Mouse (Mus musculus) kidney, embryonic 15.5 days (tissue): ENCODE results near the gene Scyl2. TPM values are rescaled to one million over a fixed set of nuclear protein-coding genes. Genes with fewer than 3 reads are reported as not detected.
"Not testable (repeated sequence)": the region's sequence is repeated elsewhere in the genome, so short reads cannot be mapped to it uniquely, and the experiment has no call there.

Source experiments
- ATAC-seq: fragments of 200-750 bp; cut with Nextera tagmentation; replicated peaks from 2 replicates; pipeline ENCODE4 v1.8.0; 2017; ENCODE audit warnings: moderate TSS enrichment; ENCODE audit not compliant: low FRiP score
- H3K27ac ChIP-seq: fragments of 300-500 bp; sonication (generic); 2 replicates; pipeline ENCODE4 v1.5.1; 2015; ENCODE audit warnings: mild to moderate bottlenecking, inconsistent platforms
- H3K27me3 ChIP-seq: fragments of 300-500 bp; sonication (generic); 2 replicates; pipeline ENCODE4 v1.6.1; 2015; ENCODE audit warnings: inconsistent platforms
- H3K36me3 ChIP-seq: fragments of 300-500 bp; sonication (generic); 2 replicates; pipeline ENCODE4 v1.6.1; 2015; ENCODE audit warnings: inconsistent platforms
- H3K4me1 ChIP-seq: fragments of 300-500 bp; sonication (generic); 2 replicates; pipeline ENCODE4 v1.6.1; 2015; ENCODE audit warnings: inconsistent platforms
- H3K4me2 ChIP-seq: fragments of 300-500 bp; sonication (generic); 2 replicates; pipeline ENCODE4 v1.6.1; 2015; ENCODE audit warnings: moderate library complexity, mild to moderate bottlenecking, inconsistent platforms
- H3K4me3 ChIP-seq: fragments of 300-500 bp; sonication (generic); replicated peaks from 2 replicates; pipeline ENCODE4 v1.5.1; 2015; ENCODE audit warnings: mild to moderate bottlenecking, inconsistent platforms
- H3K9ac ChIP-seq: fragments of 300-500 bp; sonication (generic); 2 replicates; pipeline ENCODE4 v1.6.1; 2015; ENCODE audit warnings: mild to moderate bottlenecking, inconsistent platforms
- H3K9me3 ChIP-seq: fragments of 300-500 bp; sonication (generic); replicated peaks from 2 replicates; pipeline ENCODE4 v1.6.1; 2016; ENCODE audit warnings: inconsistent platforms
- WGBS: fragments of 180-500 bp; shearing (Covaris S2); methylation state at CpG from one replicate; pipeline ENCODE4 v1.1.7; 2015; ENCODE audit warnings: mixed read lengths; 5-methylcytosine and 5-hydroxymethylcytosine counted together
- polyA plus RNA-seq: library from polyadenylated mRNA; unstranded; fragments of >200 nt; fragmentation: Nextera tagmentation; extraction: Ambion mirVana; gene quantifications from 2 replicates; pipeline ENCODE4 v1.2.1, GENCODE M21; 2015

Gene Scyl2
- polyA plus RNA-seq, 1 experiment from 2014 or later = 7.9 TPM

GRCm38 (mm10) chr10:89676609-89677008 lies 9.5 kb downstream of the Scyl2 start:
- no peaks in the 10 kb centered on the region for H3K36me3 ChIP-seq
- no peak overlapping the region for H3K4me3 ChIP-seq
- H3K27ac ChIP-seq = no peak overlapping the region
- no peaks in the 10 kb centered on the region for H3K9me3 ChIP-seq
- ATAC-seq = no peak
- no peaks in the 10 kb centered on the region for H3K27me3 ChIP-seq
- no peaks in the 10 kb centered on the region for H3K4me1 ChIP-seq
- 73% methylated on average over 4 of the region's 4 CpGs for WGBS
- H3K4me2 ChIP-seq = no peak overlapping the region
- H3K9ac ChIP-seq = no peak overlapping the region

GRCm38 (mm10) chr10:89670371-89670770 lies 15.7 kb downstream of the Scyl2 start:
- not testable (repeated sequence) for H3K4me1 ChIP-seq, H3K4me2 ChIP-seq, H3K4me3 ChIP-seq, H3K27me3 ChIP-seq, H3K36me3 ChIP-seq, H3K27ac ChIP-seq, H3K9ac ChIP-seq, H3K9me3 ChIP-seq, ATAC-seq
- 94% methylated on average over 5 of the region's 5 CpGs for WGBS

- Histone ChIP-seq H3K4me3 (no peak overlapping the region), H3K9ac (no peak overlapping the region), H3K4me2 (no peak overlapping the region), H3K4me1 (0 out of 2 replicates have a peak, but pooled peaks cover 2% of the 10 kb centered on the region), H3K27ac (no peak overlapping the region), H3K36me3 (peaks cover 11% of the 10 kb centered on the region; the same call in 1 of the 2 replicates), H3K27me3 (no peaks in the 10 kb centered on the region), H3K9me3 (no peaks in the 10 kb centered on the region)
- WGBS = 80% methylated on average over 7 of the region's 7 CpGs
- no peak for ATAC-seq
Observed at GRCm38 (mm10) chr10:89667571-89667970, 18.5 kb downstream of the Scyl2 start.

GRCm38 (mm10) chr10:89665679-89666078 lies 20.4 kb downstream of the Scyl2 start:
- H3K9ac ChIP-seq = no peak overlapping the region
- no peak overlapping the region for H3K4me3 ChIP-seq
- 84% methylated on average over 9 of the region's 9 CpGs for WGBS
- H3K27ac ChIP-seq = no peak overlapping the region
- no peak for ATAC-seq
- peaks cover 25% of the 10 kb centered on the region for H3K36me3 ChIP-seq
- H3K27me3 ChIP-seq = no peaks in the 10 kb centered on the region
- H3K4me1 ChIP-seq = 0 out of 2 replicates have a peak, but pooled peaks cover 2% of the 10 kb centered on the region
- no peak overlapping the region for H3K4me2 ChIP-seq
- H3K9me3 ChIP-seq = no peaks in the 10 kb centered on the region

- 0 out of 2 replicates have a peak, but pooled peaks cover 2% of the 10 kb centered on the region for H3K4me1 ChIP-seq
- H3K9ac ChIP-seq = no peak overlapping the region
- H3K27ac ChIP-seq = no peak overlapping the region
- peaks cover 31% of the 10 kb centered on the region for H3K36me3 ChIP-seq
- no peak overlapping the region for H3K4me2 ChIP-seq
- no peaks in the 10 kb centered on the region for H3K27me3 ChIP-seq
- no peak overlapping the region for H3K4me3 ChIP-seq
- H3K9me3 ChIP-seq = no peaks in the 10 kb centered on the region
- 59% methylated on average over 8 of the region's 8 CpGs for WGBS
- peak; percentile 95 for ATAC-seq
Observed at GRCm38 (mm10) chr10:89664977-89665645, 21.0 kb downstream of the Scyl2 start.

- H3K9me3 ChIP-seq = no peaks in the 10 kb centered on the region
Observed at GRCm38 (mm10) chr10:89656366-89656765, 29.7 kb downstream of the Scyl2 start.

GRCm38 (mm10) chr10:89652912-89653311 lies 33.2 kb downstream of the Scyl2 start:
- Histone ChIP-seq H3K27me3 (no peaks in the 10 kb centered on the region), H3K9me3 (no peaks in the 10 kb centered on the region), H3K36me3 (peaks cover 70% of the 10 kb centered on the region), H3K4me3 (no peak overlapping the region), H3K4me1 (no peaks in the 10 kb centered on the region), H3K4me2 (no peak overlapping the region), H3K27ac (no peak overlapping the region), H3K9ac (no peak overlapping the region)
- no peak for ATAC-seq
- WGBS = 91% methylated on average over 8 of the region's 8 CpGs

More at GRCm38 (mm10) chr10:89656366-89656765, 29.7 kb downstream of the Scyl2 start:
- peaks cover 77% of the 10 kb centered on the region for H3K36me3 ChIP-seq
- H3K4me3 ChIP-seq = no peak overlapping the region
- no peaks in the 10 kb centered on the region for H3K4me1 ChIP-seq
- ATAC-seq = no peak
- 92% methylated on average over 5 of the region's 5 CpGs for WGBS
- H3K27me3 ChIP-seq = no peaks in the 10 kb centered on the region
- no peak overlapping the region for H3K9ac ChIP-seq
- no peak overlapping the region for H3K27ac ChIP-seq
- H3K4me2 ChIP-seq = no peak overlapping the region

- Histone ChIP-seq H3K27ac (no peak overlapping the region), H3K27me3 (no peaks in the 10 kb centered on the region), H3K9ac (no peak overlapping the region), H3K36me3 (peaks cover 67% of the 10 kb centered on the region), H3K4me2 (no peak overlapping the region), H3K9me3 (no peaks in the 10 kb centered on the region), H3K4me1 (no peaks in the 10 kb centered on the region), H3K4me3 (no peak overlapping the region)
- WGBS = 83% methylated on average over 1 of the region's 1 CpGs
- no peak for ATAC-seq
Observed at GRCm38 (mm10) chr10:89651691-89652090, 34.4 kb downstream of the Scyl2 start.

- ATAC-seq = no peak
- Histone ChIP-seq H3K9me3 (no peaks in the 10 kb centered on the region), H3K27ac (no peak overlapping the region), H3K27me3 (no peaks in the 10 kb centered on the region), H3K4me2 (no peak overlapping the region), H3K4me1 (no peaks in the 10 kb centered on the region), H3K9ac (no peak overlapping the region), H3K36me3 (peaks cover 70% of the 10 kb centered on the region), H3K4me3 (no peak overlapping the region)
- 77% methylated on average over 9 of the region's 9 CpGs for WGBS
Observed at GRCm38 (mm10) chr10:89646918-89647317, 39.2 kb downstream of the Scyl2 start.

GRCm38 (mm10) chr10:89637001-89637400 lies 49.1 kb downstream of the Scyl2 start:
- Histone ChIP-seq H3K4me1 (no peaks in the 10 kb centered on the region), H3K9ac (no peak overlapping the region), H3K4me2 (no peak overlapping the region), H3K27ac (no peak overlapping the region), H3K27me3 (no peaks in the 10 kb centered on the region), H3K36me3 (peaks cover 34% of the 10 kb centered on the region), H3K9me3 (no peaks in the 10 kb centered on the region), H3K4me3 (no peak overlapping the region)
- ATAC-seq = no peak
- WGBS = 93% methylated on average over 3 of the region's 3 CpGs

GRCm38 (mm10) chr10:89635018-89635417 lies 51.1 kb downstream of the Scyl2 start:
- WGBS = 88% methylated on average over 5 of the region's 5 CpGs
- no peak overlapping the region for H3K27ac ChIP-seq
- no peak for ATAC-seq

GRCm38 (mm10) chr10:89633736-89634426 lies 52.2 kb downstream of the Scyl2 start:
- no peak overlapping the region for H3K9ac ChIP-seq
- no peak overlapping the region for H3K27ac ChIP-seq
- no peak overlapping the region for H3K4me3 ChIP-seq
- no peaks in the 10 kb centered on the region for H3K9me3 ChIP-seq
- H3K4me1 ChIP-seq = no peaks in the 10 kb centered on the region
- peaks cover 5% of the 10 kb centered on the region; the same call in 1 of the 2 replicates for H3K36me3 ChIP-seq
- no peaks in the 10 kb centered on the region for H3K27me3 ChIP-seq
- 91% methylated on average over 7 of the region's 7 CpGs for WGBS
- ATAC-seq = no peak
- H3K4me2 ChIP-seq = no peak overlapping the region

More at GRCm38 (mm10) chr10:89635018-89635417, 51.1 kb downstream of the Scyl2 start:
- Histone ChIP-seq H3K36me3 (peaks cover 14% of the 10 kb centered on the region), H3K9me3 (no peaks in the 10 kb centered on the region), H3K27me3 (no peaks in the 10 kb centered on the region), H3K9ac (no peak overlapping the region), H3K4me2 (no peak overlapping the region), H3K4me3 (no peak overlapping the region), H3K4me1 (no peaks in the 10 kb centered on the region)
